Mouse (Mus musculus) ovary, postnatal 14 days (tissue): ENCODE measurements around the gene Gtf3c1.
"Not testable (repeated sequence)": the region's sequence is repeated elsewhere in the genome, so short reads cannot be mapped to it uniquely, and the experiment has no call there.

Source experiments
- DNase-seq: peaks from one replicate; pipeline ENCODE4 v3.0.0; 2022; ENCODE audit warnings: low spot score

The Gtf3c1 gene

DNA sequence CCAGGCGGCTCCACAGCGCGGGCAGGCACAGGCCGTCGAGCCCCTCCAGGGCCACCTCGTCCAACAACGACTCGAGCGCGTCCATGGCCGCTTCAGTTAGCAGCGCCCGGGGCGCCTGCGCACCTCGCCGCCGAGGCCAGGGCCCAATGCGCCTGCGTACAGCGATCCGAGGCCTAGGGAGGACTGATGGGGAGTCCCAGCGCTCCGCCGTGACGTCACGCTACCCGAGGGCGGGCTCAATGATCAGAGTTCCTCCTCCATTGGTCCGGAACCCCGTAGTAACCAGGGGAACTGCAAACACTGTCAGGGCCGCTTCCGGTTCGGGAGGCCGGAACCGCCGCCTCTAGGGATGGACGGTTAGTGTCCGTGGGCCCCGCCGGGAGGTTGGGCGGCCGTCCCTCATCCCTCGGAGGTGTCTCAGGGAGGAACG lies at the start of gene Gtf3c1, which contains the start of gene D430042O09Rik:
Gene Gtf3c1 (minus strand): TSS at position 188 of the 430 bp plus-strand sequence.
Gene D430042O09Rik (plus strand): TSS at position 296 of the 430 bp plus-strand sequence.
- peak; percentile 99 for DNase-seq

DNA sequence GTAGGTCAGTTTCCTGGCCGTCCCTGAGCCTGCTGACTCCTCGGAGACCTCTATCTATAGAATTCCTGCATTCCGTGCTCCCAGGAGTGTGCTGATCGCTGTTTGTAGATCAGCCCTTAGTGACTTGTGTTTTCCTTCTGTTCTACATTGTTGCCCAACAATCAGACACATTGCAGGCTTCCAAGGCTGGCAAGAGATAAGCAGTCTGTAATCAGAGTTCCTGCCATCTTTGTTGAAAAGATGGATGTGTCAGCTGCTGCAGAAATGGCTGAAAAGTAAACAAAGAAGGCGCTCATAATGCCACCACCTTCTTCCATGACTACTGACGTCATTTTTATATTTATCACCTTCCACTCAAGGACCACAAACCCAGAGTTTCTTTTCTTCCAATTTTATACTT lies 49.2 kb upstream of the Gtf3c1 start:
- no peak for DNase-seq

DNA sequence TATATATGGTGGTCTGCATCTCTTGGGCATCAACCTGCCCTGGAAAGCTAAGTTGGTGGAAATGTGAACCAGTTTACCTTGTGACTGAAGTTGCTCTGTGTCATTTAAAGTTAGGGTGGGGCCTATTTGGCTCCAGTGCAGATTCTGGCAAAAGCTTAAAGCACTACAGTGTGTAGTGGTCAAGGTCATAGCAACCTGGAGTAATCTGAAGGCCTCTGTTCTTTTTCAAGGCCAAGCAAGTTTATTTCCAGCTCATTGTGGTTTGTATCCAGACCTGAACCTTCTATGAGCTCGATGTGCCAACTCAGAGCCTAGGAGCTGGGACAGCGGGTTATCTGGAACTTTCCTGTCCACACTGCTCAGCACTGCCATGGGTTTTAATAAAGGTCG lies 45.7 kb upstream of the Gtf3c1 start:
- no peak for DNase-seq

DNA sequence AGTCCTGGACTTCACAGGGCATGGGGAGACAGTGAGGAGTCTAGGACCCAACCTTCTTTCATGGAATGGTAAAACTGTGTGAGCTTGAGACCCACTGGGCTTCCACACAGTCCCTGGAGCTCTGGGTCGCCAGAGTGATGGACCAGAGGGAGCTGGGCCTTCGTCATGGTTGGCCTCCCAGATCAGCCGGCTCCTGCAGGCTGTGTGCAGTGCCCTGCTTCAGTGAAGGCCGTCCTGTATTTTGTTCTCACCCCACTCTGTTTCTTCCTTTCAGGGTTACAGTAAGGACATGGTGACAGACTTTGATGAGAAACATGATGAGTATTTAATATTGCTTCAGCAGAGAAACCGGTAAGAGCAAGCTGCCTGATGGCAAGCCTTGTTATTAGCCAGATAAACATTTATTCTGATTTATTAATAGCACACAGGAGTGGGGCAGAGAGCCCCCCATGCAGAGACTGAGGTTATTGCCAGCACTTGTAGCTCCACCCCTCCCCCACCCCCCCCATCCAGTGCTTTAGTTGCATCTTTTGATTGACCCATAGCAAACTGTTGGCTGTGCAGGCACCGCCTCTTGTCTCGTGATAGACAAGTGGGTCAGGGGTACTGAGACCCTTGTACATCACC lies 45.2 kb upstream of the Gtf3c1 start:
- no peak for DNase-seq

GRCm38 (mm10) chr7:125748186-125748585 lies 40.6 kb upstream of the Gtf3c1 start:
- DNase-seq = no peak

GRCm38 (mm10) chr7:125747316-125747690 lies 39.7 kb upstream of the Gtf3c1 start:
- no peak for DNase-seq

DNA sequence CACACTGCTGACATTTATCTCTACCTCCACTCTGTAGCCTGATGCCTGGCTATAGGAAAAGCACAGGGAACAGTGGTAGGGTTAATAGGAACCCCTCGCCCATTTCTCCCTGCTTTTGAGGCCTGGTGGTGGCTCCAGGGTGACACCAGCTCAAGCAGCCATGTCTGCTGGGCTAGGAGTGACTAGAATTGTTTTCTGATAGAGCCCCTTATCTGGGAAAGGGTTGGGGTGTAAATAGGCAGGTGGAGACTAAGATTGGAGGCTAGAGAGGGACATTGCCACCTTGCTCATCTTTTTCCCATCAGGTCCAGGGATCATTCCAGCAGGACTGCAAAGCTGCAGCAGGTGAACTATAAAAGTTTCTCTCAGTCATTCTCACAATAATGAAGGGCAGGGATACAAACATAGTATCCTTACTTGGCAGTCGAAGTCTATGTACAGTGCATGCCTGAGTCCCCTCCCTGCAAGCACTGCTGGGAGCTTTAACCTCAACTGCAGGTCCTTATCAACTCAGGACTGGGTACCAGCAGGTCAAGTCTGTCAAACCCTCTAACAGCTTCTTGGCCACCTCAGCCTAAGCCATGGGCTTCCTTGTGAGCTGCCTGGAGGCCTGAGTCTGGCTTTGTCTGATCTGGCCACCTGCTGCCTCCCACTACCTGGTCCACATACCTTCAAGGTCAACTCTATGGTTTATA lies 39.2 kb upstream of the Gtf3c1 start:
- no peak for DNase-seq

- DNase-seq = no peak
Measured at GRCm38 (mm10) chr7:125744774-125745173, 37.2 kb upstream of the Gtf3c1 start.

GRCm38 (mm10) chr7:125741271-125741703 lies 33.7 kb upstream of the Gtf3c1 start:
- DNase-seq = no peak

DNA sequence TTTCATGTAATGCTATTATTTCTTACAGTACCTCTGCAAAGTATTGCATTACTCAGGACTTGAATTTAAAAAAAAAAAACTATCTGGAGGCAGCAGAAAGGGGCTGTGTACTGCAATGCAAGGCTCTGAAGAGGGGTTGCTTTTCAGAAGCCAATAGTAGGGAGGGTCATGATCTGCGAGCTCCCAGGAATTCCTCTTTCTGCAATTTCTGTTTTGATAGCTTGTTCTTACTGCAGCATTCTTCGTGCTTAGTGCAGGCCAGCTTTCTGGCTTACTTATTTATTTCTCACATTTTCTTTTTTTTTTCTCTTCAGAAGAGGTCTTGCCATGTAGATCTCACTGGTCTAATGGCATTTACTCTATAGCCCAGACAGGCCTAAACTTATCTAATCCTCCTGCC lies 32.9 kb upstream of the Gtf3c1 start:
- DNase-seq = no peak

DNA sequence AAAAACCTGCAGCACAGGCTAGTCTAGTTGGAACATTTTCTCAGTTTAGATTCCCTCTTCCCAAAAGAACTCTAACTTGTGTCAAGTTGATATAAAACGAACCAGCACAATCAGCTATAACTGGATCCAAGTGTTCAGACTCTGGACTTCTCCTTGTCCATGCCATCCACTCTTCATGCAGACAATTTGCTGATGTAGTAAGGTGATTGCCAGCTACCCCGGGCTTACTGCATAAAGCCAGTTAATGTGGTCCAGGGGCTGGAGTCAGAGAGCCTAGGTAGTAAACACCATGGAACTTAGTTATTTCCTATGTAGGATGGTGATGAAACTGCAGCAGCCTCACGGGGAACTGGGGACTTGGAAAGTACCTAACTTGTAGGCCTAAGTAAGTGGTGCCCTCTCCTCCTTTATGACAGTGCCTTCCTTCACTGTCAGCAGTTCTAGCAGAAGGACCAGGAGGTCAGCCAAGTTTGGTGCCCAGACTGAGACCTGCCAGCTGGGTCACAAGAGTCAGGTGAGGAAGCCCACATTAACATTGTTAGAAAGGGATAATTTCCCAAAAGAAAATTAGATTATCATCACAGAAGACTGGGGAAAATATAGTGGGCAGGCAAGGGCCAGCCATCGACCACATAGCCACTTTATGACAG lies 28.9 kb upstream of the Gtf3c1 start:
- no peak for DNase-seq

DNA sequence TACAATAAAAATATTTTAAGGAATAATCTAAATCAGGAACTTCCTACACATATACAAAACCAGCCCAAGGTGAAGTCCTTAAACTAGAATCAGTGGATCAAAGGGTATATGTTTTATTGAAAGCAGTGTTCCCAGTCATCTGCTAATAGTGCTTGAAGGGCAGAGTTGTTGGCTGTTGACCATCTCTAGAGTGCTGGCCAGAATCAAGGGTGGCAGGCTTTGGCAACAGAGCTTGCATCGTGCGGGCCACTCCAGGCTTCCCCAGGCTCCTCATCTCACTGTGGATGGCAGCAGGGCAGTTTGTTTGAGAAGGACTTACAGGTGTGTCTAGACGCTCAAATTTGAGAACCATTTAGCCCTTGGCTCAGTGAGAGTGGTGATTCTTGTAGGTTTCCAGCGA lies 26.2 kb upstream of the Gtf3c1 start:
- no peak for DNase-seq

- DNase-seq = no peak
Measured at GRCm38 (mm10) chr7:125731679-125732078, 24.1 kb upstream of the Gtf3c1 start.

DNA sequence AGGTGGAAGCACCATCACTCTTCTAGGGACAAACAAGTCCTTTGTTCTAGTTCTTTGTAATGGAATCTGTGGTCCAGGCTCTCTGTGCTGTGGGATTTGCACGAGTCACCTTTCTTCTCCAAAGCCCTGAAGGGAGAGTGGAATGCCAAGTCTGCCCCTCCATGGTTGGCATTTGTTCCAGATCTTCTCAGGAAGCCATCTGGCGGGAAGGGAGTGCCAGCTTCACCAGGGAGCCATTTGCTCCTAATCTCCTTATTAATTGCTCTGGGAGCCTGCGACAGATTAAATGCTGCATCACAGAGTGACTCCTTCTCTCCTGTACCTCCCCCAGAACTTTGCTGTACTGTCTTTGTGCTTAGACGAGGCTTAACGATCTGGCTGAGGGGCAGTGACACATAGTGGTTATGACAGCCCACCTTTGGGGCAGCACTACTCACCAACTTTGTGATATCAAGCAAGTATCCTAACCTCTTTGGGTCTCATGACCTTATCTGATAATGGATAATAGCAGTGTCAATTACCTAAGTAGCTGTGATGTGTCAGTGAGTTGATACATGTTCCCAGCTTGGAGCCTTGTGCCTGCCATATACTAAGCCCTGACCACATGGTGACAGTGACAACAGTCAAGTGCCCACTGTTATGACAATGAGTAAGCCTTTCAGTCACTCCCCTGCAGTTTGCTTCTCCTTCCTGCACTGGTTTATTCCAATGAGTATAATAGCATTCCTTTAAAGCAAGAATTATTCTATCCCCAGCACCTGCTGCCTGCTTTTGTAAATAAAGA lies 15.8 kb upstream of the Gtf3c1 start:
- DNase-seq = no peak

GRCm38 (mm10) chr7:125722127-125722526 lies 14.5 kb upstream of the Gtf3c1 start:
- no peak for DNase-seq

- no peak for DNase-seq
Measured at GRCm38 (mm10) chr7:125721033-125721432, 13.5 kb upstream of the Gtf3c1 start.

DNA sequence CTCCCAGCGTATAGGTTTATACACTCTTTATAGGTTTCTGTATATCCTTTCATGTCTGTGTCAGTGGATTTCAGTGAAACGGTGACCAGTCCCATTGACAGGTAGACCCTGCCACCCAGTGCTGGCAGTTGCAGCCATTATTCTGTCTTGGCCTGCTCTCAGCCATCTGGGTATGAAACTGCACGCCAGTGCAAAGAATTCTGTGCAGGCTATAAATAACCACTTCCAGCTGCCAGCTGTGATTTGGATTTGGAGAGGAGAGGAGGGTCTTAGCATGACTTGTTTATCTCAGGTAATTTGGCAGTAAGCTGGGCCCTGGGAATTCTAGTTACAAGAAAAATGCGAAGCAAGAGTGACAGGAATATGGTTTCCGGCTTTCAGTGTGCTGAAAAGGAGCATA lies 12.8 kb upstream of the Gtf3c1 start:
- DNase-seq = no peak

- no peak for DNase-seq
Measured at GRCm38 (mm10) chr7:125717612-125718011, 10.0 kb upstream of the Gtf3c1 start.

DNA sequence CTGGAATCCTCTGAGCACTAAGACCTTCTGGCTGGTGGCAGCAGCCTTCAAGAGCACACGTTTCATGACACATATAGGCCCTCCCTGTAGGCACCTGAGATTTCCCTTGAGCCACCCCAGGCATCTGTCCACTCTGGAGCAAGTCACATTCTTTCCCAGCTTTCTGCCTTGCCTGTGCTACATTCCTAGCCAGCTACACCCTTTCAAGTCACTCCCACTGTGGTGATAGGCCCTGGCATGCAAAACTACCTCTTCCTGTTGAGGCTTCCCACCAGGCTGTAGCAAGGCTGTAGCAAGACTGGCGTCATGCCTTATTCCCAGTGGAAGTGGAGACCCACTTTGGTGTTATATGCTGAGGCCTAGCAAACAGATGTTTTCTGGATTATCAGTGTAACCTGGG lies 9.1 kb upstream of the Gtf3c1 start:
- no peak for DNase-seq

GRCm38 (mm10) chr7:125714803-125715202 lies 7.2 kb upstream of the Gtf3c1 start:
- no peak for DNase-seq

GRCm38 (mm10) chr7:125713542-125714055 lies 6.0 kb upstream of the Gtf3c1 start:
- DNase-seq = not testable (repeated sequence)

- DNase-seq = no peak
Measured at GRCm38 (mm10) chr7:125708100-125708499, 520 bp upstream of the Gtf3c1 start.
